Mouse (Mus musculus): ENCODE measurements around the gene Dolpp1. TPM values are rescaled to one million over a fixed set of nuclear protein-coding genes. Genes with fewer than 3 reads are reported as not detected.
A peak's percentile ranks its signal among the peaks of the same experiment; 100 is the strongest.

Gene Dolpp1
- polyA plus RNA-seq, 1 experiment from 2014 or later = 33.1 TPM

DNA sequence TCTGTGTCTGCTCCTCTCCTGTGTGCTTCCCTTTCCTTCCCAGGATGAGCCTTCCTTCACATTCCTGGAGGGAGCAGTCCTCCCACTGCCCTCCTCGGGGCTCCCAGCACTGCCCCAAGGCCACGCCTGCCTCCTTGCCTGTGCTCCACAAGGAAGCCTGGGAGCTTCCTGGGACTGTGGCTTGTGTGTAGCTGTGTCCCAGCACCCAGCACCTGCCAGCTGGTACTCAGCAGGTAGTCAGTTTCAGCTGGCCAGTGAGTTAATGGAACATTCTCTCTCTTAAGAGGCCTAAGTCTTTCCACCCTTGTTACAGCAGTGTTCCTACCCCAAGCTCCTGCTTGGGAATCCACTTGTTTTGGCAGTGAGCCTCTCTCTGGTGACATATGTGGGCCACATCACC lies 10.8 kb downstream of the Dolpp1 start:
- ATAC-seq (ENCODE audit: low FRiP score, low read depth) = no peak
- WGBS = 58% methylated on average over 2 of the region's 2 CpGs

DNA sequence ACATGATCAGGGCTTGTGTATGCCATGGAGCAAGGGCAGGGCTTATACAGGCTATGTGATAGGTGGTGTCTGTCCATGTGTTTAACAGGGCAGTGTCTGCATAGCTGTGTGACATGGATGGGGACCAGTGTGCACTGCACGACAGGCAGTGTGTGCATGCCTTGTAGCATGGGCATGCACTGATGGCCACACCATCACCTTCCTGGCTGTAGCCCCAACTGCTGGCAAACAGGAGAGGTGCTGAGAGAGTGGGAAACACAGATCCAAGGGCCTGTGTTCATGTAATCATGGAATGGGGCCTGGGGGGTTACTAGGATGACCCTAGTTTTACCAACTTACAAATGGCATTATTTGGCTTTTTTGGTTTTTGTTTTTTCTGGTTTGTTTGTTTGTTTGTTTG lies 11.8 kb downstream of the Dolpp1 start:
- no peak overlapping the region for H3K9ac ChIP-seq
- ATAC-seq (ENCODE audit: low FRiP score, low read depth) = no peak
- H3K4me3 ChIP-seq = no peak overlapping the region
- H3K27ac ChIP-seq = no peak overlapping the region
- WGBS = 93% methylated on average over 1 of the region's 1 CpGs
- H3K27me3 ChIP-seq = no peaks in the 10 kb centered on the region
- no peak overlapping the region for H3K4me2 ChIP-seq (replicated peaks)
- H3K36me3 ChIP-seq = peaks cover 91% of the 10 kb centered on the region
- H3K4me1 ChIP-seq = no peaks in the 10 kb centered on the region
- H3K9me3 ChIP-seq = no peaks in the 10 kb centered on the region

More for the DNA sequence above, 10.8 kb downstream of the Dolpp1 start:
- Histone ChIP-seq H3K27ac (no peak overlapping the region), H3K4me3 (no peak overlapping the region), H3K4me1 (no peaks in the 10 kb centered on the region), H3K9me3 (no peaks in the 10 kb centered on the region), H3K4me2 (replicated peaks) (no peak overlapping the region), H3K27me3 (no peaks in the 10 kb centered on the region), H3K36me3 (peaks cover 91% of the 10 kb centered on the region), H3K9ac (no peak overlapping the region; the same call in 1 of the 2 replicates)

DNA sequence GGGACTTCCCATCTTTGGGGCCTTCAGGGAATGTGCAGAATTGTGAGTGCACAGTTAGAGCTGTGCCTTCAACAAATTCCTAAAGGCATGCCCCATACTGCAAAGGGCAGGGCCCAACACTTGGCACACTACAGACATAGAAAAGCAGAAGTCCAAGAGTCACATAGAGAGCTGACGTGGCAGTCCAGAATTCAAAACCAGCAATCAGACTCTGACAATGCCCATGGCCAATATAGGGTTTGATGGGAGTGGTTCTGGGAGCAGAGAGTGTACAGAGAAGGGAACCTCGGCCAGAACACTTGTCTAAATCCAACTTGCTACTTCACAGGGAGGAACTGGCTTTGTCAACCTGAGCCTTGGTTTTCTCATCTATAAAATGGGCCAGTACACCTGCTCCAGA lies 15.2 kb downstream of the Dolpp1 start:
- H3K36me3 ChIP-seq = peaks cover 80% of the 10 kb centered on the region

DNA sequence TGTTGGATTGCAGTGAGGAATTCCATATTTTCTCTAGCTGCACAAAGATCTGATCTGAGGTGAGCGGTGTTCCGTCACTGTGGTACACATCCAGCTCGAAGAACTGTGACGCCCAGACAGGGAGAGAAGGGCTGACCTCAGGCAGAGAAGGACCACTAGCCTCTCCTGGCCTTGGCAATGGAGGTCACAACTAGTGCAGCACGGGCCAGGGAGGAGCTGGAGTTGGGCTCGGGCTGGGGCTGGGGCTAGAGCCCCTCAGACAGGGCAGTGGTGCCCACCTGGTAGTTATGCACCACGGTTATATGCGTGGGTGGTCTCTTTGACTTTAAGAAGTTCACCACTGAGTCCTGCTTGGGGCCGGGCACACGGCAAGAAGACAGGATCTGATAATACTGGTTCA lies 15.7 kb downstream of the Dolpp1 start:
- Histone ChIP-seq H3K4me3 (no peak overlapping the region), H3K36me3 (peaks cover 78% of the 10 kb centered on the region), H3K9ac (no peak overlapping the region), H3K9me3 (no peaks in the 10 kb centered on the region), H3K27ac (no peak overlapping the region), H3K4me2 (replicated peaks) (no peak overlapping the region), H3K27me3 (no peaks in the 10 kb centered on the region), H3K4me1 (no peaks in the 10 kb centered on the region)
- ATAC-seq (ENCODE audit: low FRiP score, low read depth) = no peak
- WGBS = 91% methylated on average over 10 of the region's 10 CpGs

More for the DNA sequence above, 15.2 kb downstream of the Dolpp1 start:
- no peaks in the 10 kb centered on the region for H3K27me3 ChIP-seq
- H3K27ac ChIP-seq = no peak overlapping the region
- H3K4me2 ChIP-seq (replicated peaks) = no peak overlapping the region
- no peak for ATAC-seq (ENCODE audit: low FRiP score, low read depth)
- no peaks in the 10 kb centered on the region for H3K9me3 ChIP-seq
- 88% methylated on average over 2 of the region's 2 CpGs for WGBS
- H3K4me1 ChIP-seq = no peaks in the 10 kb centered on the region
- H3K4me3 ChIP-seq = no peak overlapping the region
- no peak overlapping the region for H3K9ac ChIP-seq

DNA sequence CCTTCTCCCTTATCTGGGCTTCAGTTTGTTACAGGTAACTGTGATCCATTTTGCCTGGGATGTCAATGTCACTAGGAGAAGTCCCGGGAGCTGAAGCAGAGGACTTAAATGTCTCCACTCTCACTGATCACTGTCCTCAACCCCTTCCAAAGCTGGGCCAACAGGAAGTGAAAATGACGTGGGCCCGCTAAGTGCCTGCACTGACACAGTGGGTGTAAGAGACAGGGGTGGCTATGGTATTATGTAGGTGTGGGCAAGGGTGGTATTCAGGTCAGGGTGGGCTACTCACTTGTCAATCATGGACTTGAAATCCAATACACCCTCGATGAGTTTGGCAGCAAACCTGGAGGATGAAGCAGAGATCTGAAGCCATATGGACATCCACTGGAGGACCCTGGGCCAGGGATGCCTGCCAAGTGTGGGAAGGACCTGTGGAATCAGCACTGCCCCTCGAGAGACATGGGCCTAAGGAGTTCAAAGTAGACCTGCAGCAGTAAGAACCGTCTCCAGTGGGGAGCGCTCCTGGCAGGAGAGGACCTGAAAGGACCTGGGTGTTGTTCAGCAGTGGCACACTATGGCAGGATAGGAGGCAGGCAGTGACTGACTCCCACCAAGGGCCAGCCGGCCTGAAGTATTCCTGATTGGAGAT lies 16.5 kb downstream of the Dolpp1 start:
- Histone ChIP-seq H3K9ac (no peak overlapping the region), H3K9me3 (no peaks in the 10 kb centered on the region), H3K4me1 (no peaks in the 10 kb centered on the region; the same call in 1 of the 2 replicates), H3K27me3 (no peaks in the 10 kb centered on the region), H3K4me3 (no peak overlapping the region), H3K27ac (no peak overlapping the region), H3K36me3 (peaks cover 72% of the 10 kb centered on the region), H3K4me2 (replicated peaks) (no peak overlapping the region)
- WGBS = 82% methylated on average over 8 of the region's 8 CpGs
- ATAC-seq (ENCODE audit: low FRiP score, low read depth) = no peak

DNA sequence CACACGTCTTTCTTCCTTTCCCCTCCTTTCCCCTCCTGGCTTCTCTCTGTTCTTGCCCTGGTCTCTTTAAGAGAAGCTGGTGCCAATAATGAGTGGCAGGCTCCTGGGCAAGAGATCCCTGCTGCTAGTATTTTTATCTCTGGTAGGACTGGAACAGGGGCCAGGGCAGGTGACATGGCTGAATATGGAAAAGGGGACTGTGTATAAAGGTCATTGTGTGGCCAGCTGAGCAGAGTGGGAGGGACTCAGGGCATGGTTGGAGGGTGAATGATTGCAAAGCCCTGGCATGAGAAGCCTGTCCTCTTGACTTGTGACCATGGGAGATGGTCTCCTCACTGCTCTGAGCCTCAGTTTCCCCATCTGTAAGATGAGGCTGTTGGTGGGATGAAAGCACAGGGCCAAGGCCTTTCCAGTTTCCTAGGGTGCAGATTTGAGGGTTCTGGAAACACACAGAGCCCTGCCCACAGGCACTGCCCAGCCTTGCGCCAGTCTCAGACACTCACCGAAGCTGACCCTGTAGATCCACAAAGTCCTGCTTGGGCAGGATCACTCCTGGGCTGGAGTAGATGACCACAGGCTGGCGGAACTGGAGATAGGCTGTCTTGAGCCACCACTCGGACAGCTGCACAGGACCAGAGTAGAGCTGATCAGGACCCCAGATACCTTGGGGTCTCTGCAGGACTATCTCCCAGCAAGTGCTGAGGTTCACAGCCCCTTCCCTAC lies 17.6 kb downstream of the Dolpp1 start:
- 83% methylated on average over 5 of the region's 5 CpGs for WGBS

DNA sequence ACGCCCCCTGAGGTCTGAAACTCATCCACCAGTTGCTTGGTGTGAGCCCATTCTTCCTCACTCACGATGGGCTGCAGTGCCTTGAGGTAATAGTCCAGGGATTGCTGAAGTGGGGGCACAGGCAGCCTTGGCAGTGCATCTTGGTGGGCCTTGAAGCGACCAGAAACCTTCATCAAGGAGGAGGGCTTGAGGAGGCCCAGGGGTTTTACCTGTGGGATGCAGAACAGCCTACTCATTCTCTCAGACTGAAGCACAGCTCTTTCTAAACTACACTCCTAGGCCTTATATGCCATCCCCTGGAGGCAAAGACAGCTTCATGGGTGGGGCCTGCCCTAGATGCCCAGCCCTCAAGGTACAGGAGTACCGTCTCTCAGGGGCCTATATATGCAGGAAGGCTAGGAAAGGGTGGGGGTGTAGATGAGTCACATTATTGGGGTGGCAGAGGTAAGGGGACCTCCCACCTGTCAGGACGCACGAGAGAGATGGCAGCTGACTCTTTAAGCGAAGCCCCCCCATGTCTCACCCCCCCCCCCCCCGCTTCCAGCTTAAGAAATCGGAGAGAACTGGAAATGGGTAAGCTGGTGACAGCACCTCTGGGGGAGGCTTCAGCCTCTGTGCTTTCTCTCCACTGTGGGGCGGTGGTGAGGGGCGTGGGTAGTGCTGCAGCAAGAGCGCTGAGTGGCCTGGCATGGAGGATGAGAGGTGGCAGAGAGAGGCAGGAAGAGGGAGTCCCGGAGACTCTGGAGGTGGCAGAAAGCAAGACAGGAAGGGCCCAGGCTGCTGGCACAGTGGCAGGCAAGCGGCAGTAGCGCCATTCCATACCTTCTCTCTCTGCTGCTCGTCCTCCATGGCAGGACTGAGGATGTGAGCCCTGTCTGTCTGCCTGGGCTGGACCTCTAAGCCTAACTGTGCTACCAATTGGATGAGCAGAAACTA lies 21.3 kb downstream of the Dolpp1 start:
- 0 out of 2 replicates have a peak overlapping the region, but pooled peaks have one; percentile 4 for H3K9ac ChIP-seq
- no peak for ATAC-seq (ENCODE audit: low FRiP score, low read depth)
- peaks cover 28% of the 10 kb centered on the region for H3K4me1 ChIP-seq
- no peak overlapping the region for H3K4me2 ChIP-seq (replicated peaks)
- no peaks in the 10 kb centered on the region for H3K9me3 ChIP-seq
- no peak overlapping the region for H3K4me3 ChIP-seq
- 82% methylated on average over 16 of the region's 16 CpGs for WGBS
- H3K36me3 ChIP-seq = peaks cover 28% of the 10 kb centered on the region
- H3K27ac ChIP-seq = no peak overlapping the region
- no peaks in the 10 kb centered on the region for H3K27me3 ChIP-seq

More for the DNA sequence above, 17.6 kb downstream of the Dolpp1 start:
- Histone ChIP-seq H3K9ac (no peak overlapping the region), H3K4me3 (no peak overlapping the region), H3K9me3 (no peaks in the 10 kb centered on the region), H3K4me1 (peaks cover 9% of the 10 kb centered on the region), H3K27me3 (no peaks in the 10 kb centered on the region), H3K27ac (no peak overlapping the region), H3K4me2 (replicated peaks) (no peak overlapping the region), H3K36me3 (peaks cover 63% of the 10 kb centered on the region)
- no peak for ATAC-seq (ENCODE audit: low FRiP score, low read depth)

DNA sequence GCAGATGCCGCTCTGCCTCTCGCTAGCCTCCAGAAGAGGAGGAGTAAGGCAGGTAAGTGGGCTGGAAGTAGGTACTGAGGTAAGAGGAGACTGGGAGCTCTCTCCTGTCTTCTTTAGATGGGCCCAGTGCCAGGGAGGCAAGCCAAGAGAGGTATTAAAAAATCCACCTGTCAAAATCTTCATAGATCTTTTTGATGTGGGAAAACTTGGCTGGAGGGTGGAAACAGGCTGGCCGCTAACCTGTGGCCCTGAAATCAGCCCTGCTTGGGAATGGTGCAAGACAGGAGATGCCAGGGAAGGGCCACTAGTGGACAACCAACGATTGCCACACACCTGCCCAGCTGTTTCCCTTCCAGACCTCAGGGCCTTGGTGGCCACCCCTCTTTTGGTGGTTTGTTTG lies 22.0 kb downstream of the Dolpp1 start:
- peak overlapping the region; percentile 87; the same call in 1 of the 2 replicates for H3K4me3 ChIP-seq
- WGBS = 74% methylated on average over 4 of the region's 4 CpGs
- no peaks in the 10 kb centered on the region for H3K27me3 ChIP-seq
- peaks cover 20% of the 10 kb centered on the region for H3K36me3 ChIP-seq
- 0 out of 2 replicates have a peak overlapping the region, but pooled peaks have one; percentile 4 for H3K9ac ChIP-seq
- no peaks in the 10 kb centered on the region for H3K9me3 ChIP-seq
- H3K27ac ChIP-seq = no peak overlapping the region
- ATAC-seq (ENCODE audit: low FRiP score, low read depth) = no peak
- peaks cover 36% of the 10 kb centered on the region for H3K4me1 ChIP-seq
- H3K4me2 ChIP-seq (replicated peaks) = peak overlapping the region; percentile 83

DNA sequence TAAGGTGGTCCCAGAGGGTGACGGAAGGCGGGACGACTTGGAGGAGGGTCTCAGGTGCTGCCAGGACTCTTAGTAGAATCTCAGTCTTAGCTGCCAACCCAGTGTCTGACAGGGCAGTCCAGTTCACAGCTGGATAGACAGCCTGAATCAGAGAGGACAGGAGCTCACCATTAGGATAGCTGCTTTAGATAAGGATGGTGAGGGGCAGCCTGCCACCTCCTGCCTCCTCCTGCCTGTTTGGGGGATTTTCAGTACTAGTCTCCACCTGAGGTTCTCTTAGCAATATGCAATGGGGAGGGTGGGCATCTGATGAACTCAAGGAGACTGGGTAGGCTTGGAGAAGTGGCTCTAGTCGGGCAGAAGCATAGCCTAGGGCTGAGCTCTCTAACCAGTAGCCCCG lies 22.6 kb downstream of the Dolpp1 start:
- 51% methylated on average over 5 of the region's 5 CpGs for WGBS

DNA sequence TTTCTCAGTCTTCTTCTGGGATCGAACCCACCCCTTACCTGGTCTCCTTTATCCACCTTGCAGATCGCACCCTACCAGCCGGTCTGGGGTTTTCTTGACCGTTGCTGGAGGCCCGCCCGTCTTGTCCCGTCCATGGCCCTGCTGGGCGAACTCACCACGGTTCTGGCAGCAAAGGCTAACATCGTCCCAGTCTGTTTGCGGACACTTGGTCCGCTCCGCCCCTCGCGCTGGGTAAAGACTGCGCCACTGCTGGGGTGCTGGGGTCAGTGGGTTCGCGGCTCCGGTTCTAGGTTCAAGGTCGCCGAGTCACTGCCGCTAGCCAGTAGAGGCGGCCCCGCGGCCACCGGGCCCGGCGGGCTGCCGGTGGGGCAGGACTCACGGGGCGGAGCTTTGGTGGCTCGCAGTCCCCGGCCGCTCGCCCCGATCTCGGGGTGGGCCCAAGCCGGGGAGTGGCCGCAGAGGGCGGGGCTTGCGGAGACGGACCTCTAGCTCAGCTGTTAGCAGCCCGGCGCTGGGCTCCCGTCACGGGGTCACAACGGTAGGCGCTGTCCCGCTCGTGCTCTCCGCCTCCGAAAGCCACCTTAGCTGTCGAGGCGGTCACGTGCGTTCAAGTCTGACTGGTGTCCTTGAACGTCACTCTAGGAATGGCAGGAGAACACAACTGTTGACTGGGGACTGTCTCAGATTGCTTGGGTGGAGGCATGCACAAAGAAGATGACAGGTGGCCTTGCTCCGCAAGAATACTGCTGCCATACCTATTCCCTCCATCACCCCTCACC lies 23.3 kb downstream of the Dolpp1 start, which contains the start of gene Crat:
Gene Crat, minus strand, starts transcription at position 657 of the 779 bp plus-strand sequence.
- under 1% methylated on average over 58 of the region's 58 CpGs for WGBS
- H3K27ac ChIP-seq = peak within 1 kb of the TSS; percentile 98
- peak within 1 kb of the TSS; percentile 97 for H3K9ac ChIP-seq
- no peaks in the 10 kb centered on the region for H3K27me3 ChIP-seq
- peaks cover 9% of the 10 kb centered on the region for H3K36me3 ChIP-seq
- peak within 1 kb of the TSS; percentile 83 for H3K4me2 ChIP-seq (replicated peaks)
- peak within 1 kb of the TSS; percentile 87 for H3K4me3 ChIP-seq
- peaks cover 47% of the 10 kb centered on the region for H3K4me1 ChIP-seq
- ATAC-seq (ENCODE audit: low FRiP score, low read depth) = peak; percentile 86
- H3K9me3 ChIP-seq = no peaks in the 10 kb centered on the region

More for the DNA sequence above, 22.6 kb downstream of the Dolpp1 start:
- Histone ChIP-seq H3K36me3 (peaks cover 16% of the 10 kb centered on the region), H3K4me2 (replicated peaks) (peak overlapping the region; percentile 83), H3K9ac (peak overlapping the region; percentile 97), H3K4me3 (peak overlapping the region; percentile 87), H3K9me3 (no peaks in the 10 kb centered on the region), H3K27ac (no peak overlapping the region), H3K27me3 (no peaks in the 10 kb centered on the region), H3K4me1 (peaks cover 42% of the 10 kb centered on the region)
- ATAC-seq (ENCODE audit: low FRiP score, low read depth) = no peak

DNA sequence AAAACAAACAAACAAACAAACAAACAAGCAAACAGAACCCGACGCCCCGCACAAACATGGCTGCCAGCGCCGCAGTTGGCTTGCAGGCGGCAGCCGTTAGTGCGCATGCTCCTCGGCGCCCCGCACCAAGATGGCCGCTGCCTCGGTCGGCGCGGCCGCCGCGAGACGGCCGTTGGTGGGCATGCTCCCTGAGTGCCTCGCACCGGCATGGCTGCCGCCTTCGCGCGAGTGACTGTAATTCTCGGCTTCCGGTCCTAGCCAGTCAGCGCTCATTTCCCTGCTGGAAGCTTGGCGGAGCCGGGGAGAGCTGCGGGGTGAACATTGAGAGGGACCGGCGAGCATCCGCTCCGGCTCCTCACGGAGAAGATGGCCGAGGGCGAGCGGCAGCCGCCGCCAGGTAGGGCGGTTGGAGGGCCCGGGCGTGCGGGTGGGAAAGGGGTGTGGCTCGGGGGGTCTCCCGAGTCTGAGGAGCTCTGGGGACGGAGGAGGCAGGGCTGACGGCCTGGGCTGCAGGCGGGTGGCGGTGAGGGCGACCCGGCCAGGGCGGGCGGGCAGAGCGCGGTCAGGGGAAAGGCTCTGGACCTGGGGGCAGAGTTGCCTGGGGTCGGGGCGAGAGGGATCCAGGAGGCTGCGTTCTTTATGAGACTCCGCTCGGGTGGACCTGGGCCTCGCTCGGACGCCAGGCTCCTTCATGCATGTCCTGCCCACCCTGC lies 24.0 kb downstream of the Dolpp1 start, which contains the start of gene Ptpa:
Gene Ptpa, plus strand, starts transcription at position 104 of the 713 bp plus-strand sequence.
- Histone ChIP-seq H3K4me2 (replicated peaks) (peak within 1 kb of the TSS; percentile 83), H3K27ac (peak within 1 kb of the TSS; percentile 98), H3K27me3 (no peaks in the 10 kb centered on the region), H3K4me1 (peaks cover 50% of the 10 kb centered on the region), H3K9ac (peak within 1 kb of the TSS; percentile 97), H3K36me3 (peaks cover 8% of the 10 kb centered on the region), H3K9me3 (no peaks in the 10 kb centered on the region), H3K4me3 (peak within 1 kb of the TSS; percentile 87)
- WGBS = under 1% methylated on average over 67 of the region's 67 CpGs
- ATAC-seq (ENCODE audit: low FRiP score, low read depth) = peak; percentile 91

All from limb, embryonic 13.5 days (tissue).